Mouse (Mus musculus) midbrain, embryonic 15.5 days (tissue): ENCODE results near the gene Gucy1a1. TPM values are rescaled to one million over a fixed set of nuclear protein-coding genes. Genes with fewer than 3 reads are reported as not detected.

Experiments used
- microRNA-seq: library from miRNA; unstranded; fragments of <30 nt; microRNA quantifications from one replicate; pipeline ENCODE4, GENCODE M21; 2016
- polyA plus RNA-seq: library from polyadenylated mRNA; unstranded; fragments of >200 nt; fragmentation: Nextera tagmentation; extraction: Ambion mirVana; gene quantifications from 2 replicates; pipeline ENCODE4 v1.2.1, GENCODE M21; 2015

Gucy1a1 gene
- polyA plus RNA-seq, 1 experiment from 2014 or later = 19.1 TPM

Small RNA genes lying within 50 kb of the gene (microRNA-seq; reads per million reads assigned to microRNA genes)
- not detected for gene Mir7010

Other genes starting within 250 kb of the Gucy1a1 start
- 6.5 and 7.7 TPM in 2 replicates for gene Ctso, start 213.2 kb downstream of the Gucy1a1 start, polyA plus RNA-seq
- 0.09 TPM in 1 of 2 replicates, not detected in the other for gene Tdo2, start 169.6 kb downstream of the Gucy1a1 start, polyA plus RNA-seq
- not detected in 2 replicates for gene Asic5, start 163.5 kb downstream of the Gucy1a1 start, polyA plus RNA-seq
- gene Gucy1b1, start 71.1 kb downstream of the Gucy1a1 start, polyA plus RNA-seq = 42.9 and 47.1 TPM in 2 replicates
- gene Map9, start 212.3 kb upstream of the Gucy1a1 start, polyA plus RNA-seq = 112 and 121 TPM in 2 replicates